Mouse (Mus musculus) naive thymus-derived CD4-positive, alpha-beta T cell, adult 2 months (primary cell): ENCODE results near the gene Pnkd.
A peak's percentile ranks its signal among the peaks of the same experiment; 100 is the strongest.

ENCODE experiments used
- DNase-seq: peaks from one replicate; pipeline ENCODE4 v3.0.0-alpha.2; 2011; ENCODE audit warnings: low read depth

Pnkd gene

DNA sequence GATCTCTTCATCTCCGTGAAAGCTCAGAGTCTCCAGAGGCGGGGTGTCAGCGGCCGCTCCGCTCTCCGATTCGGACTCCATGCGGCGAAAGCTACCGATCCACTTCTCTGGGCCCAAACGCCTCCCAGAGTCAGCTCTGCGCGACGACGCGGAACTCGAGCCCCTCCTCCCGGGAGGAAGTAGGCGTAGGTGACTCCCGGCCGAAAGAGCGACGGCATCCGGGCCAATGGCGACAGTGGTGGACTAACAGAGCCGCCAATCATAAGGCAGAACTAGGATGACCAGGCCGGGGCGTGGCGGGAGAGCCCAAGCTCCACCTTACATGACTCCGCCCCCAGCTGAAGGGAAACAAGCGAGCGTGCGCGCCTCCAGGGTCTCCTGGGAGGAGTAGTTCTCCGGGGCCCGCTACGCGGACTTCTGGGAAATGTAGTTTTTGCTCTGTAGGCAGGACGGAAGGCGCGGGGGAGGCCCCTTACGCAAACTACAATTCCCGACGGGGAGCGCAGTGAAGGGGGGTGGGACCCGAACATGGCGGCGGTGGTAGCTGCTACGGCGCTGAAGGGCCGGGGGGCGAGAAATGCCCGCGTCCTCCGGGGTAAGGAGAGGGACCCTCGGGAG is at the start of gene Pnkd, which contains the start of gene Aamp:
Pnkd (plus strand) TSS at position 388 of the 618 bp plus-strand sequence.
Aamp (minus strand) TSS at position 196 of the 618 bp plus-strand sequence.
- peak; percentile 100 for DNase-seq

DNA sequence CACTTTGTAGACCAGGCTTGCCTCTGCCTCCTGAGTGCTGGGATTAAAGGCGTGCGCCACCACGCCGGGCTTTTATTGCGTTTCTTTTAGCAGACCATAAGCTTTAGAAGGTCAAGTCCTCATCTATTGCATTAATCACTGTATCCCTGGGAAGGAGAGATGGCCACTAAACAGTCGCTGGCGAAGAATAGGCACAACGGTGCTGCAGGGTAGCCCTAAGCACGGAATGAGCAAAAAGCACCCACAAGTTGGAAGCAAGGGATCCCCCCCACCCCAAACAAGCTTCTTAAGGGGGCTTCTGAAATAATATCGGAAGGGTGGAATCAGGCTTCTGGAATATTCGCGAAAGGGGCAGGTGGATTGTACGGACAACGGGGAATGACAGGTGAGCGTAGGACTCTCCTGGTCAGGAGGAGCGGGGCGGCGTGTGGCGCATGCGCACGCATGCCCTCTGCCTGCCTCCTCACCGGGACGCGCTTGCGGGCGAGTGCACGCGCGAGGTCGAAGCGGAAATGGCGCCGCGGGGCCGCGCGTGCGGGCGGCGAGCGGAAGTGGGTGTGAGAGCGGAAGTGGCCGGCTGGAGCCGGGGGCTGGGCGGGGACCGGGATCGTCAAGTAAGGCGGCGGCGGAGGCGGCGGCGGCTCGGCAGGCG is 48.7 kb upstream of the Pnkd start, which contains the start of gene Arpc2:
Arpc2 (plus strand) TSS at position 147 of the 652 bp plus-strand sequence.
- peak; percentile 98 for DNase-seq

DNA sequence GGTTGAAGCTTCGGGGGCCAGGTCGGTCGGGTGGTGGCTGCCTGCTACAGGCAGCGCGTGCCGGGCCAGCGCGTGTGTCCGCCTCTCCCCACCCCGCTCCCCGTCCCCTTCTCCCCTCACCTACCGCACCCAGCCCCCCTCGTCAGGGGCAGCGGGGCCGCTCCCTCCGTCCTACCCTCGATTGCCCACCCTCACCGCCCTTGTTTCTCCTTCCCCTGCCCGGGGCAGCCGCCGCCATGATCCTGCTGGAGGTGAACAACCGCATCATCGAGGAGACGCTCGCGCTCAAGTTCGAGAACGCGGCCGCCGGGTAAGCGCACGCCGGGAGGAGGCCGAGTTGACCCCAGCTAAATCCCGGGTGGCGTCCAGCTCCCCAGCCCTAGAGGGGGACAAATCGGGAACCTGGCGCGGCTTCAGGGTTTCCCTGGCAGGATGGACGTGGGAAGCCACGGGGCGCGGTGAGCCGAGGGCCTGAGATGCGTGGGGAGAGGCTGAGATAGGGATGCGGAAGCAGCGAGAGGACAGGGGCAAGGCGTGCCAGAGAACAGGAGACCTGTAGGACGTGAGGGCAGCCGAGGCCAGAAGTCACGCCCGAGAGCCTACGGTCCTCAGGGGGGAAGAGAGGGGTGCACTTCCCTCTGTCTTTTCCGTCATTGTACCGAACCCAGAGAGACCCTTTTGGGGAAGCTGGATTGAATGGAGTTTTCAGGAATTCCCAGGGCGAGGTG is 48.0 kb upstream of the Pnkd start:
- peak; percentile 54 for DNase-seq

DNA sequence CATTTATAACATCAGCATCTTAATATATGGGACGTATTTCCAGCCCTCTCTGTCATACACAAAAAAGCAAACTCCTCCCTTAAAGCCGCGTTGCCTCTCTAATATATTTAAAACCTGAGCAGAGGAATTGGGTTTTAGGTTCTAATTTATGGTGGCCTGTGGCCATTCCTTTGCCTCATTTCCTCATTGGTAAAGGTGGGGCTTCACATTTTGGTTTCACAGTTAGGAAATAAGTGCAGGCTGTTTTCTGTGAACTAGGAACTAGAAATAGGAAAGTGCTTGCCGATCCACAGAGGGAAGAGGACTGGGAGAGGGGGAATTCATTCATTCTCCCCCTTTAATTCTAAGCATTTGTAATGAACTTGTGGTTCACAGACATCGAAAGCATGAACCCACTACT is 47.1 kb upstream of the Pnkd start:
- no peak for DNase-seq

DNA sequence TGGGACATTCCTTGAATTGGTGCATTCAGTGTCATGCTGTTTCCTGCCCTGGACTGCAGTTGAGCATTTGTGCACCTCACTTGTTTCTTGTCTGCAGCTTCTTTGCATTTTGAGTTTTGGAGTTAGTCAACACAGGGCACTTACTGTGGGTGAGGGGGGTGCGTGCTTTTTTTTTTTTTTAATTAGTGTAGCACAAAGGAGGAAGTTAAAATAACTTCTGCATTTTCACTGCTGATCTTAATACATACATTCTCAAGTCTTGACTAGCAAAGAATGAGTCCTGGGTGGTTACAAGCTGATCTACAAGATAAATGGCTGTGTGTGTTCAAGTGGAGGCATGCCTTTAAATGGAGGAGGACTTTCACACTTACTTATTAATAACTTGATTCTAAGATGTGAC is 46.6 kb upstream of the Pnkd start:
- no peak for DNase-seq

DNA sequence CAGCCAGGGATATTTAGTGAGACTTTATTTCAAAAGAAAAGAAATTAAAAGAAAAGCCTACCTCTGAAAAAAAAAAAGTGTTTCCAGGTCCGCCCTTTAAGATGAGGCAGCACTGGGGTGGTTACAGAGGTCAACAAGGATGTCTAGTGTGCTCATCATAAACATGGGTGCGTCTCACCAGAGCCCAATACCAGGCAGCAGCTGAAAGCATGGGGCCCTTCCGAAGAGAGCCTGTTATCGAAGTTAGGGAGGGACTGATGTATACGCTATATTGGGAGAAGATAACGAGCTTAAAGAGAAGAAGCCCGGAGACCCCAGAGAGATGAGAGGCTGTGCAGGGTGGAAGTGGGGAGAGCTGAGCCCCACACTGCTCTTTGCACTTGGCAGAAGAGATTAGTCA is 45.6 kb upstream of the Pnkd start:
- peak; percentile 49 for DNase-seq

DNA sequence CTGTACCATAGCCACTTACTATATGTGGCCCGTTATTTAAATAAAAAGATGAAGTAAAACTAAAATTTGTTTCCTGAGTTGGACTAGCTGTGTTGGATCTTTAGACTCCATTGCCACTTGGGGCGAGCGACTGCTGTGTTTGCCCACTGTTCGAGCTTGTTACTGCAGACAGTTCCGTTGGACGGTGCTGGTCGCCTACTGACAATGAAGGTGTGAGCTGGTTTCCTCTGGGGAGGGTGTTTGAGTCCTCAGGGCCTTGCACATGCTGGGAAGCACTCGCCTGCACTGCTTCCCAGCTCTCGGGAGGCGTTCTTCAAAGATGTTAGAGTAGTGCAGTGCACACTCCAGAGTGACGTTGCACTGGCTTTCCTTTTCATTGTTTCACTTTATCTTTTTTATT is 45.1 kb upstream of the Pnkd start:
- DNase-seq, result no peak

DNA sequence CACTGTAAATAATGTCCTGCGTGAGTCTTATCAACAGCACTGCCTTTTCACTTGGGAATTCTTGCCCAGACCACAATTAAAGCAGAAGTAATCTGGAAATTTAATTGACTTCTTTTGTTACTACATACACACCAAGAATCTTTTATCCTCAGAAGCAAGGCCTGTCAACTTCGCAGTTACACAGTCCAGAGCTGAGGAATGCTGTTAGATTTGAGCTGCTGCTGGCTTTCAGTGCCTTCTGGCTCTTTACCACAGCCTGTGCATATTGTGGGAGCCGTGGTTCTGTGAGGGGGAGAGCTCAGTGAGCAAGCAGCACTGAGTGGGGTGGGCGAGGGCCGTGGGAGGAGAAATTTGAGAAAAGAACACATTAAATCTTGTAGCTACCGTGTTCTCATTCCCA is 44.4 kb upstream of the Pnkd start:
- no peak for DNase-seq

DNA sequence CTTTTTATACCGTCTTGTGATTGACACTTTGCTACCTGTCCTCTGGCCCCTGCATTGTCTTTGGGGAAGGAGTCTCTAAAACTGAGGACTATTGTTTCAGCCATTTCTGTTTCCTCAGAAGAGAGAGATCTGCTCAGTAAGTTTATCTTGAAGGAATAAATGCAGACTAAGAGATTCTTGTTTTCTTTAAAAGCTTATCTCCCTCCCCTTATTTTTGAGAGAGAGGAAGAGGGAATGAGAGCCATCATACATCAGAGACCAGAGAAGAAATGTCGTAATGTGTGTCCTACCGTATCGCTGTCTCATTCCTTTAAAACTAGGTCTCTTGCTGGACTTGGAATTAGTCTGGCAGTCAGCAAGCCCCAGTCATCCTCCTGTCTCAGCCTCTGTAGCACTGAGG is 43.9 kb upstream of the Pnkd start:
- no peak for DNase-seq

DNA sequence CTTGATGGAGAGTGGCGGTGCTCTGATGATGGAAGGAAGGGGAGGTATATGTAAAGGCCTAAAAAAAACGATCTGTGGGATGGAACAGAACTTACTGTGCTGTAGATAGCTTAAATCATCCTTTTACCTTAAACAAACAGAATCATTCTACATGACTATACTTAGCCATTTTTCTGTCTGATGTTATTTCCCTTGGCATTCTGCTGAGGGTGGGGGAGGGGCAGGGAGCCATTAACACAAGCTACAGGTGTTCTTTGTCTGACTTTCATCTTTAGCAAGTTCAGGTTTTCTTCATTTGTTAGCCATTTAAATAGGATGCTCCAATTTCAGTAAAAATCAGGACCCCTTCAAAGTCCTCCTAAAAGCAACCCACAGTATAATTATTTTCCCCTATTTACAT is 39.2 kb upstream of the Pnkd start:
- no peak for DNase-seq

DNA sequence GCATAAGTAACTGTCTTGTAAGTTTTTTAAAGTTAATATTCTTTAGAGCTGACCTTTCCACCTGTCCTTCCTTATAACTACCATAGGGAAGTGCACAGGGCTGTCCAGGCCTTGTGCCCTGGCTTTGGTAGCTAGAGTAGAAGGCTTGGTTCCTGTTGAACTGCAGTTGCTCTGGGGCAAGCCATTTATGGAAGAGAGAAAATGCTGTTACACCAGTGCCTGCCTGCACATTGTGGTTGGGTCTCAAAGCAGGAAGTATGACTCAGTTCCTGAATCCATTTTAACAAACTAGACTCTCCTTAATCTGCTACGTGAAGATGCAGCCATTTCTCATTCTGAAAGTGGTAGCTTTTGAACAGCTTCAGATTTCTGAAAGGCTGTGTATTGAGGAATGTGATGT is 35.9 kb upstream of the Pnkd start:
- DNase-seq, result peak; percentile 86

DNA sequence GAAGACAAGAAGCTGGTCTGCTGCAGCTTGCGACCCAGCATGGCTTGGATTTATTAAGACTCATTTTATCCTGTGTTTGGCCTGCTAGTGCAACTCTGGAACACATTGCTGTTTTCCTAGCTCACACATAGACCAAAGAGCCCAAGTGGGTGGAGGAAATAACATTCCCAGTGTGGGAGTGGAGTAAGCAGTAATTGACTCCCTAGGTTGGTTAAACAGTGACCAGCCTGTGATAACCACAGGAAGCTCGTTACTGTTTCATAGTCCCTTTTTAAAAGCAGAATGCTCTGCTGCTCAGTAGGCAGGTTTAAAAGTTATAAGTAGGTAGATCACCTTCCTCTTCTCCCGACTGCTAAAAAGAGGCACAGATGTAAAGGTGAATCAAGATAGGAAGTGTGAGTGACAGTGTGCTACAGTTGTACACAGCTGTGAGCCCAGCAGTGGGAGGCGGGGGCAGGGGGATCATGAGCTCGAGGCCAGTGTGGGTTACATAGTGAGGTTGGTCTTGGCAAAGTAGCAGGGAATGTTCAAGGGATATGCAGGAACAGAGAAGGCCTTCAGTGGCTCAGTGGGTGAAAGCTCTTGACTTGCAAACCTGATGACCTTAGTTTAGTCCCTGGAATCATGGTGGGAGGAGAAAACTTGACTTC is 35.3 kb upstream of the Pnkd start:
- DNase-seq, result no peak

DNA sequence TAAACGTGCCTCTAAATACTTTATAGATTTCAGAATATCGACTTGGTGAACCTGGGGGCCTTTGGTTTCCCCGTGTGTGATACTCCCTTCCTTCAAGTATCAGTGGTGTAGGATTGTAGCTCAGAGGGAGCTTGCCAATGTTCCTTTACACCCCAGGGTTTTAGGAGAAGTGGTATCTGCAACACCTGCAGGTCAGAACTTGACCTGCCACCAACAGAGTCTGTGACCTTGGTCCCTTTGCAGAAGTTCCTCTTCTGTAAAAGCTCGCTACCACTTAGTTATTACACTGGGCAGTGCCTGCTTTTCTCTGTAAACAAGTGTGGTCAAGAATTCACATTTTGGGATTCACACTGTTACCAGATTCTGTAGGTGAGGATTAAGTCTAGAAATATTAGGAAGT is 34.6 kb upstream of the Pnkd start:
- DNase-seq, result no peak

DNA sequence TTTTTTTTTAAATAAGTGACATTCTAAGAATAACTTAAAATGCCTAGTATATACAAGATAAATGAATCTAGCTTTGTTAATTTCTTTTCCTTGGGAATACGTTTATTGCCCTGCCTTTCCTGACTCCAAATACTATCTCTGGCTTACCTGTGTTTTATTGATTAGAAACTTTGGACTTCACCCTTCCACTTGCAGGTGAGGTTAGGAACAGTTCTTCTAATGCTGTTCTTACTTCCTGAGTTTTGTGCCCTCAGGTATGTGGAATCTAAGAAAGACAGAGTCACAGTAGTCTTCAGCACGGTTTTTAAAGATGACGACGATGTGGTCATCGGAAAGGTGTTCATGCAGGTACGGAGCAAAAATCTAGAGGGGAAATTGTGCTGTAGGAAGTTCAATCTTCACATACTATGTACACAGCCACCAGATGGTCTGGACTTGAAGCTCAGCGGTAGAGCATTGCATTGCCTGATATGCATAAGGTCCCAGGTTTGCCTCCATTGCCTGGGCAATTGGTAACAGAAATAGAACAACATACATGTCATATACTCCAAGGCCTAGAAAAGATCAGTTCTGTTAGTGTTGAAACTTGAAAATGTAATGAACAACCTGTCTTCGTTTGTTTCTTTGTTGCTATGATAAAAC is 28.9 kb upstream of the Pnkd start:
- DNase-seq, result no peak

DNA sequence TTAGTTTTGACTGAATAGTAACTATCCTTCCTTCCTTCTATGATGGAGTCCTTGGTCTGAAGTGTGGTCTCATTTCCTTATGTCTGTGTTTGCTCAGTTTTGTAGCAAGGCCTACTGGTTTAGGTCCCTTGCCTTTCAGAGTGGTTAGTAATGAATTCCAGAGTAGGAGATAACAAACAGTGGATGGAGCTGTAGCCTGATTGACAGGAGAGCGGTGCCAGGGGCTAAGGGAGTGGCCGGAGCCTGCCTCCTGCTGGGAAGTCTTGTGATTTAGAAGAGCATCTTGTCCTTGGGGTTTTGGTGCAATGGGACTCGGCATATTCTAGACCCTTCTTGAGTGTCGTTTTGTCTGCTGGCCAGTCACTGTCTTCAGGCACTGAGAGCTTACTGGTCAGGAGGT is 27.9 kb upstream of the Pnkd start:
- DNase-seq, result no peak

DNA sequence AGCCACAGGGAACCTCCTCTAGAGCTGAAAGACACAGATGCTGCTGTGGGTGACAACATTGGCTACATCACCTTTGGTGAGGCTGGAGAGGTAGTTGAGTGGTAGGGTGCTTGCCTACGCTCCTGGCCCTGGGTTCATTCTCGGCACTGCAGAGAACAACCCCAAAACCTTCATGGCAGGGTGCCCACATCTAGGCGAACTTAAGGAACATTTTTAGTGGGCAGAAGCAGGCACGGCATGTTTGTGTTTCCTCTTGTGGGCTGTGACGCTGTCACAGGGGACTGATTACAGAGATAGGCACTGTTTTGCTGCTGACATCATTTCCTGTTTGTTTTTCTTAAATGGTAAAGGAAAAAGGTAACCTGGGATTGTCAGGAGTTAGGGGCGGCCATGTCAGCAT is 22.2 kb upstream of the Pnkd start:
- peak; percentile 80 for DNase-seq

DNA sequence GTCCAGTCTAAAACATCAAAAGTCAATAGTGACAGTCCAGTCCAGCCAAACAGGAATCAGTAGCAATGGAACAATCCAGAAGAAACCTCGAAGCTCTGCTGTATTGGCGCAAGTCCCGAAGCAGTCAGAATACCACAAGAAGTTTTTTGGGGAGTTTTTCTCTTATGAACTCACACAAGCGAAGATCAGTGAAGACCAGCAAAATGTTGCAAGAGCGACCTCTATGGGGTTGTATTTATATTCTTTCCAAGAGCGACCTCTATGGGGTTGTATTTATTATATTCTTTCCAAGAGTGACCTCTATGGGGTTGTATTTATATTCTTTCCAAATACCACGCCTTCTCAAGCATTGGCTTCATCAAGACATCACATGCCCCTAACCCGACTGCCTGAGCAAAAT is 16.0 kb upstream of the Pnkd start:
- peak; percentile 56 for DNase-seq

DNA sequence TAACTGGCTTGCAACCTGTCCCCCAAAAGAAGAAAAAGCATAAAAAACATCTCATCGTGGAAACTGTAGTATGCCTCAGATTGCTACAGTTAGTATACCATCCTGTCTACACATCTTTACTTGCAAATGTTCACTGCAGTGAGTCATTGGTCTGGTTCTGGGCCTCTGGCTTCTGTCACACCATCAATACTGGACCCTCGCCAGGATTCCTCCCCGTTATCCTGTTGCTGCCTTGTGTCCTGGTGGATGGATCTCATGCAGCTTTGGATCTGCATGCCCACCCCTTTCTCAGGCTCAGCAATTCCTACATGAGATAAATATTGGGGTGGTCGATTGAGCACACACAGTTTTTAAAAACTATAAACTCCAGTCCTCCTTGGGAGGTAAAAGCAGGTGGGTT is 13.1 kb upstream of the Pnkd start:
- DNase-seq, result no peak

DNA sequence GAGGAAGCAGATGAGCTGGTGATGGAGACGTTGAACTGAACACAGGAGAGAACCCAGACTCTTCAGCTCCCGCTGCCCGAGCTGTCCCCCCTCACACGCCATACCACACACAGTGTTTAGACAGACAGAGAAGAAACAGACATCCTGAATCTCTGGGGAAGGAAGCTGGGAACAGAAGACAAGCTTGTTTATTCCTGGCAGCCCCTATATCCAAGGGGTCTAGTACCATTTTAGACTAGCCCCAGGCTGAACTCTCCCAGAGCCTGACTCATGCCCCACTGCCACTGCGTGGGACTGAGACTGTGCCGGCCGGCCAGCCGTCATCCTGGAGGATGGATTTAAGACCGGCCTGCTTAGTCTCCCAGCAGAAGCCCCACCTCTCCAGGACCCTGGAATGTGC is 9.7 kb upstream of the Pnkd start:
- DNase-seq, result no peak

DNA sequence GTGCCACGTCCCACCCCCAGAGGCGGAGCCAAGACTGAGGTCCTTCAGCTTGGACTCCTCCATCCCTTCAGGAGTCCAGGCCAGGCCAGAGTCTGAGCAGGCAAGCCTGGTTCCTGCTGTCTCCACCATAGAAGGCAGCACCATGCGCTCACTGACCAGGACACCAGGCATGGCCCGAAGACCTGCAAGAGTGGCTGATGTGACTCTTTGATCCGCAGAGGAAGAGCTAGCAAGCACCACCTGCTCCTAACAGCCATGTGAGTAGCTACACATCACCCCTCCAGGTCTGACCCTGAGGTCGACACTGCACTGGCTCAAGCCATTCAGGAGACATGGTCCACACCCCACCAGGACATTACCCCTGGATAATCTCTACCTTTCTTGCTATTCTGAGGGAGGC is 7.7 kb upstream of the Pnkd start:
- DNase-seq, result no peak

DNA sequence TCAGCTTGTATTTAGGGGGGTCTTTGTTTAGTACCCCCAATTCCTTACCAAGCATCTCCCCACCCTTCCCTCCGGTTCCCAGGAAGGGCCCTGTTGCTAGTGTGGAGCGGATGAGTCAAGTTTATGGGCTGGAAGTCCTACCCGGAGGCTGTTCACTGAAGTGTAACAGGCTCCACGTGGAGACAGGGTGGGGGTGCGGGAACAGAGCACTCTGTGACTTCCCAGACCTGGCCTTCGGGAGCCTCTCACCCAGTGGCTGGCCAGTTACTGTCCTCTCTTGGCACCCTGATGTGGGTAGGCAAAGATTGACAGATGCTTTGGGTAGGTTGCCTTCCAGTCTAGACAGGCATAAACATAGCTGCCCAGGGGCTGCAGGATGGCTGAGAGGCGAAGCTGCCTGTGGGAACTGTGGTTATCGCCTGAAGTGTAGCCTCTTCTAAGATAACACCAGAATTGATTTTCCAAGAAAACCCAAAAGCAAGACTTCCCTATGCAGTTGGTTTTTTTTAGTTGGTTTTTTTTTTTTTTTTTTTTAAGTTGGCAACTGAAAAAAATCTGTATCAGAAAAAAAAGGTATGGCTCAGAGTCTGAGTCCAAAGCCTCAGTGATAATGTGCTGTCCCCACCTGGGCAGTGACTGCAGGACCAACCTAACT is 6.7 kb upstream of the Pnkd start:
- no peak for DNase-seq

DNA sequence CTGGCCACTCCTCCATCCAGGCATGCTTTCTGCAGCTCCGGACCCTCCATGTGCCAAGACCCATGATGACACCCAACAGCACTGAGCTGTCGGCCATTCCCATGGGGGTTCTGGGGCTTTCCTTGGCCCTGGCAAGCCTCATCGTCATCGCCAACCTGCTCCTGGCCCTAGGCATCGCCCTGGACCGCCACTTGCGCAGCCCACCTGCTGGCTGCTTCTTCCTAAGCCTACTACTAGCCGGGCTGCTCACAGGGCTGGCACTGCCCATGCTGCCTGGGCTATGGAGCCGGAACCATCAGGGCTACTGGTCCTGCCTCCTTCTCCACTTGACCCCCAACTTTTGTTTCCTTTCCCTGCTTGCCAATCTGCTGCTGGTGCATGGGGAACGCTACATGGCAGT is 6.2 kb upstream of the Pnkd start, which contains the start of gene Gpbar1:
Gpbar1 (plus strand) TSS at position 13 of the 400 bp plus-strand sequence.
- no peak for DNase-seq
